Mouse (Mus musculus): ENCODE results near the gene Sly. TPM values are rescaled to one million over a fixed set of nuclear protein-coding genes. Genes with fewer than 3 reads are reported as not detected.
"Not testable (repeated sequence)": the region's sequence is repeated elsewhere in the genome, so short reads cannot be mapped to it uniquely, and the experiment has no call there.

The Sly gene
- not detected in 2 replicates for polyA plus RNA-seq (2015; fragmentation: Nextera tagmentation; extraction: Ambion mirVana)

- H3K4me3 ChIP-seq; H3K4me2 ChIP-seq; H3K9me3 ChIP-seq (replicated peaks); ATAC-seq; H3K4me1 ChIP-seq; H3K27ac ChIP-seq; H3K36me3 ChIP-seq (ENCODE audit: poor library complexity, severe bottlenecking); H3K9ac ChIP-seq; H3K27me3 ChIP-seq: not testable (repeated sequence)
- WGBS = no CpG with 5 or more reads among the region's 5 CpGs
Measured at GRCm38 (mm10) chrY:57186888-57187287, at the start of gene Sly. TSS of gene Sly (plus strand) at chrY:57187188.

Measured in forebrain, embryonic 13.5 days (tissue).